Mouse (Mus musculus) lung, postnatal 0 days (tissue): ENCODE measurements around the gene Anapc15-ps.

ENCODE experiments used
- CTCF ChIP-seq: IDR thresholded peaks from 2 replicates; pipeline ENCODE4 v1.5.1; 2016; ENCODE audit warnings: antibody characterized with exemption, mild to moderate bottlenecking
- EP300 ChIP-seq: IDR thresholded peaks from 2 replicates; pipeline ENCODE4 v1.6.1; 2016; ENCODE audit warnings: antibody characterized with exemption, mild to moderate bottlenecking, control low read depth

- no peak for TF ChIP-seq CTCF
- TF ChIP-seq EP300, result no peak
Observed at GRCm38 (mm10) chr10:95676991-95677355, 3.7 kb upstream of the Anapc15-ps start.
